Mouse (Mus musculus): ENCODE results near the gene Gm5426. TPM values are rescaled to one million over a fixed set of nuclear protein-coding genes. Genes with fewer than 3 reads are reported as not detected.

The Gm5426 gene
- polyA plus RNA-seq, 1 experiment from 2014 or later = not detected

DNA sequence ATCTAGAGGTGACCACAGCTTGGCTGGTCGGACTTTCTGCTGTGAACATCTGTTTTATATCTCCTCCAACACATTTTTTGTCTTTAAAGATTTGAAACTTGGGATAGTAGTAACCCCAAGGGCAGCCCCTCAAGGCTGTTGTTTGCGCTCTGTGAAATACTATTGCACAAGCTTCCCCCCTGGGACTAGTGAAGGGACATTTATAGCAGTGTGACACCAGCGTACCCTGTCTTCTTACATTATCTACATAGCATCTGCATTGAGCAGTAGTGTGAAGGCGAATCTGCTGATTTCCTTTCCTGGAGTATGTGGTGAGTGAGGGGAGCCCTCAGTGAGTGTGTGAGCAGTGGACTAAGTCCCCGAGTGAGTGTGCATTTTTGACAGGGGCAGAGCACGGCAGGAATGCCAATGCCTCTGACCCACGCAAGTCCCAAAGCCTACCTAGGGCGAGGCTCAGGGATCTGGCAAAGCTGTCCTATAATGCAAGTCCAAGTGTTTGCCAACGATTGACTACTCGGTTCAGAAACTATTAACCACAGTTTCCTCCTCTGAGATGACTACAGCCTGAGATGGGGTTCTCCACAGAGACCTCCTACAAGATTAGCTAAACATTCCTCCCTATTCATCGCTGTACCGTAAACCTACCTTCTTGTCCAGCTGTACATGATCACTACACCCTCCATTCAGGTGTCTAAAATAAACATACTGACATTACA, 14.2 kb downstream of the Gm5426 start:
- H3K9ac ChIP-seq (ENCODE audit: low read length) = no peak overlapping the region
- H3K27me3 ChIP-seq (replicated peaks; ENCODE audit: control insufficient read depth, insufficient read depth, low read length) = no peaks in the 10 kb centered on the region
- H3K4me1 ChIP-seq (replicated peaks; ENCODE audit: control insufficient read depth, insufficient read depth, low read length) = peaks cover 8% of the 10 kb centered on the region
- no peaks in the 10 kb centered on the region for H3K9me3 ChIP-seq (ENCODE audit: control insufficient read depth, low read length)
- DNase-seq (ENCODE audit: low spot score) (no peak), ATAC-seq (replicated peaks; ENCODE audit: low FRiP score, low TSS enrichment, low read depth) (no peak)
- H3K36me3 ChIP-seq (ENCODE audit: control insufficient read depth, insufficient read depth, low read length) = no peaks in the 10 kb centered on the region
- no peak overlapping the region for H3K27ac ChIP-seq (ENCODE audit: low read depth)
- WGBS = 80% methylated on average over 12 of the region's 12 CpGs
- no peak overlapping the region for H3K4me3 ChIP-seq (ENCODE audit: low read depth, low read length)
- no peak overlapping the region for H3K4me2 ChIP-seq (ENCODE audit: low read length)

DNA sequence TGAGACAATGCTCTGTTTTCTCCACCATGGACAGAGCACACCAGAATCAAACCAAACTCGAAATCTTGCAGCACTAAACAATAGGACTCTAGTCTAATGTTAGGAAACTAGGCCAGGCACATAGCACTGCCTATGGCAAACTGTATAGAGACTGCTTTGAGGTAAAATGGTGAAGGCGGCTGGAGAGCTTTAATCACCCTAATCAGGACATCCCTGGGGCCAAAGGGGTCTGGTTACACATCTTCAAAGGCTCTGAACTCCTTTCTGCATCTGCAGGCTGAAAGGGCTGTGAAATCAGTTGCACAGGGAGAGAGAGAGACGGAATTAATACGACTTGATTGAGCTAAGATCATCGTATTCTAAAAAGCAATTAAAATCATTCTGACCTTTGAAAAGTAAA, 16.9 kb downstream of the Gm5426 start:
- WGBS = 49% methylated on average over 5 of the region's 5 CpGs
- Histone ChIP-seq H3K9ac (ENCODE audit: low read length) (no peak overlapping the region), H3K9me3 (ENCODE audit: control insufficient read depth, low read length) (no peaks in the 10 kb centered on the region), H3K27me3 (replicated peaks; ENCODE audit: control insufficient read depth, insufficient read depth, low read length) (no peaks in the 10 kb centered on the region), H3K27ac (ENCODE audit: low read depth) (no peak overlapping the region), H3K36me3 (ENCODE audit: control insufficient read depth, insufficient read depth, low read length) (no peaks in the 10 kb centered on the region), H3K4me2 (ENCODE audit: low read length) (no peak overlapping the region), H3K4me1 (replicated peaks; ENCODE audit: control insufficient read depth, insufficient read depth, low read length) (peaks cover 4% of the 10 kb centered on the region), H3K4me3 (ENCODE audit: low read depth, low read length) (no peak overlapping the region)
- ATAC-seq (replicated peaks; ENCODE audit: low FRiP score, low TSS enrichment, low read depth) (no peak), DNase-seq (ENCODE audit: low spot score) (no peak)

DNA sequence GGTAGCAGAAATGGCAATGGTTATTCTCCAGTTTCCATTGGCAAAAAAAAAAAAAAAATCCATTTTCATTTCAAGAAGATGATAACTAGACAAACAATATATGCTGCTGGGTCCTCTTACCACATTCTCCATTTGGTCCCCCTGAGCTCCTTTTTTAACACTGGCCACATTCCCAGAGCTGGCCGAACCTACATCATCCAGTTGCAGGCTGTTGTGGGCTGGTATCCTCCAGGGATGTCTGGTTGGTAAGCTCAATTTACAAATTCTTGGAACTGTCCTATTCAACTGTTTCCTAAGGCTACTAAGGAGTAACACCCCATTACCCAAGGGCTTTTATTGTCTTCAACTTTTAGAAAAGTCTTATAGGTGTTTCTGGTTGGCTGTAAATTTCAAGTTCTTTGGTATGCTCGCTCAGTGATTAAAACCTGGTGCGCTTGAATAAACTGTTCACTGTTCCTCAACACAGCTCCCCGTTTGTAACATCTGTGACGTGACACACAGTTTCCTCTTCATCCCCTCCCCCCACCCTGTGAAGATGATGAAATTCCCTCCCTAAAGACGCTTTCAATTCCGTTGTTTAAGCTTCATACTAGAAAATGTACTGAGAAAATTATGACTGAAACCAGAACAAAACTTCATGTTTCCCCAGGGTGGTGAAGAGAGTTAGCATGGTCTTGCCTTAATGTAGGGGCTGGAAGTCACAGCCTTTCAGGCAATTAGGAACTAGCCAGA, 26.7 kb downstream of the Gm5426 start:
- no peaks in the 10 kb centered on the region for H3K36me3 ChIP-seq (ENCODE audit: control insufficient read depth, insufficient read depth, low read length)
- no peaks in the 10 kb centered on the region for H3K9me3 ChIP-seq (ENCODE audit: control insufficient read depth, low read length)
- no peaks in the 10 kb centered on the region for H3K4me1 ChIP-seq (replicated peaks; ENCODE audit: control insufficient read depth, insufficient read depth, low read length)
- no peaks in the 10 kb centered on the region for H3K27me3 ChIP-seq (replicated peaks; ENCODE audit: control insufficient read depth, insufficient read depth, low read length)
- no peak overlapping the region for H3K27ac ChIP-seq (ENCODE audit: low read depth)
- no peak overlapping the region for H3K4me2 ChIP-seq (ENCODE audit: low read length)
- WGBS = 67% methylated on average over 7 of the region's 7 CpGs
- H3K4me3 ChIP-seq (ENCODE audit: low read depth, low read length) = no peak overlapping the region
- H3K9ac ChIP-seq (ENCODE audit: low read length) = no peak overlapping the region
- ATAC-seq (replicated peaks; ENCODE audit: low FRiP score, low TSS enrichment, low read depth) (no peak), DNase-seq (ENCODE audit: low spot score) (no peak)

DNA sequence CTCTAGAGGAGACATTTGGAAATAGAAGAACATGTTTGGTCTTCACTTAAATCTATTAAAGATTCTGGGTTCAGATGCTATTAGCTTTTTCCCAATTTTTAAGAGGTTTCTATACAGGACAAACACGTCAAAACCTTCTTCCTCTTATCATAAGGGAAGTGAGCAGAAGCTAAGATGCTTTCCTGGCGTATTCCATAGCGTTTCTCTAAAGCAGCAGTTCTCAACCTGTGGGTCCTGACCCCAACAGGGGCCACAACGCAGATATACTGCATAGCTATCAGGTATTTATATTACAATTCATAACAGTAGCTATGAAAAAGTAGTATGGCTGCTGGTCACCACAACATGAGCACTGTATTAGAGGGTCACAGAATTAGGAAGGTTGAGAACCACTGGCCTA, 27.4 kb downstream of the Gm5426 start:
- ATAC-seq (replicated peaks; ENCODE audit: low FRiP score, low TSS enrichment, low read depth) = no peak
- Histone ChIP-seq H3K9ac (ENCODE audit: low read length) (no peak overlapping the region), H3K9me3 (ENCODE audit: control insufficient read depth, low read length) (no peaks in the 10 kb centered on the region), H3K36me3 (ENCODE audit: control insufficient read depth, insufficient read depth, low read length) (no peaks in the 10 kb centered on the region), H3K4me3 (ENCODE audit: low read depth, low read length) (no peak overlapping the region), H3K4me2 (ENCODE audit: low read length) (no peak overlapping the region), H3K27me3 (replicated peaks; ENCODE audit: control insufficient read depth, insufficient read depth, low read length) (no peaks in the 10 kb centered on the region), H3K4me1 (replicated peaks; ENCODE audit: control insufficient read depth, insufficient read depth, low read length) (no peaks in the 10 kb centered on the region), H3K27ac (ENCODE audit: low read depth) (no peak overlapping the region)
- DNase-seq (ENCODE audit: low spot score) = no peak
- WGBS = 83% methylated on average over 4 of the region's 4 CpGs

DNA sequence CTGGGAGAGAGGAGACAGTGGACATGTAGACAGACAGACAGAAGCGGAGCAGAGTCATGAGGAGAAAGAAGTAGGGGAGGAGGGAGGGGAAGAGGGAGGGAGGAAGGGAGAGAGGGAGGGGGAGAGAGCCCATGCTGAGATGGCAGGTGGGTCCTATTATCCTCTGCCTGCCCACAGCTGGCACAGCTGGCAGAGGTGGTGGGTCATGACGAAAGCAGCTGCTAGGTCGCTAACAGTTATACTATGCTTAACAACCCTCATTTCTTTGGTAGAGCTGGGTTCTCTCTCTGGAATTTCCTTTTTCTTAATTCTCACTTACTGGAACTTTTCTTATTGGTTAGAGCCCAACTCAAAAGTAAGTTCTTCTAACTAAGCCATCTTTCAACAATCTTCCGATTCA, 28.9 kb downstream of the Gm5426 start:
- no peaks in the 10 kb centered on the region for H3K36me3 ChIP-seq (ENCODE audit: control insufficient read depth, insufficient read depth, low read length)
- H3K9me3 ChIP-seq (ENCODE audit: control insufficient read depth, low read length) = no peaks in the 10 kb centered on the region
- no peaks in the 10 kb centered on the region for H3K27me3 ChIP-seq (replicated peaks; ENCODE audit: control insufficient read depth, insufficient read depth, low read length)
- H3K27ac ChIP-seq (ENCODE audit: low read depth) = no peak overlapping the region
- WGBS = 88% methylated on average over 4 of the region's 4 CpGs
- DNase-seq (ENCODE audit: low spot score) (no peak), ATAC-seq (replicated peaks; ENCODE audit: low FRiP score, low TSS enrichment, low read depth) (no peak)
- H3K4me1 ChIP-seq (replicated peaks; ENCODE audit: control insufficient read depth, insufficient read depth, low read length) = no peaks in the 10 kb centered on the region
- H3K4me2 ChIP-seq (ENCODE audit: low read length) = no peak overlapping the region
- H3K9ac ChIP-seq (ENCODE audit: low read length) = no peak overlapping the region
- no peak overlapping the region for H3K4me3 ChIP-seq (ENCODE audit: low read depth, low read length)

DNA sequence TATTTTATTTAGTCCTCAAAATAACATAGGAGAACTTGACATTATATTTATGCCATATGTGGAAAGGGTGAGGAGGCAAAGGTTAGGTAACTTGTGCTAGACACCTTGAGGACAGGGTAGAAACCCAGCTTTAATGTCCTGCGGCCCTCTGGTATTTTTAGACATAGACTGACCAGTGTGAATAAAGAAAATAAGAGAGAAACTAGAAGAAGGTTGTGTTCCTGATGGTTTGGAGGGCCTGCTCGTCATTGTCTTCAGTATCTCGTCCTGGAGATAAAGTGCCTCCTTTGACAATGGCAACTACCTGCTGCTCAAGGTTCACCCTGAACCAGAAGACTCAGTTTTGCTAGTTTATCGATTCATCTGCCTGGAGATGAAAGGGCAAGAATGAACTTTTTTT, 32.6 kb downstream of the Gm5426 start:
- no peak overlapping the region for H3K27ac ChIP-seq (ENCODE audit: low read depth)
- H3K9ac ChIP-seq (ENCODE audit: low read length) = no peak overlapping the region
- H3K27me3 ChIP-seq (replicated peaks; ENCODE audit: control insufficient read depth, insufficient read depth, low read length) = no peaks in the 10 kb centered on the region
- no peak for ATAC-seq (replicated peaks; ENCODE audit: low FRiP score, low TSS enrichment, low read depth)
- 82% methylated on average over 4 of the region's 4 CpGs for WGBS
- H3K36me3 ChIP-seq (ENCODE audit: control insufficient read depth, insufficient read depth, low read length) = no peaks in the 10 kb centered on the region
- DNase-seq (ENCODE audit: low spot score) = no peak
- no peak overlapping the region for H3K4me3 ChIP-seq (ENCODE audit: low read depth, low read length)
- H3K4me1 ChIP-seq (replicated peaks; ENCODE audit: control insufficient read depth, insufficient read depth, low read length) = no peaks in the 10 kb centered on the region
- no peaks in the 10 kb centered on the region for H3K9me3 ChIP-seq (ENCODE audit: control insufficient read depth, low read length)
- H3K4me2 ChIP-seq (ENCODE audit: low read length) = no peak overlapping the region

DNA sequence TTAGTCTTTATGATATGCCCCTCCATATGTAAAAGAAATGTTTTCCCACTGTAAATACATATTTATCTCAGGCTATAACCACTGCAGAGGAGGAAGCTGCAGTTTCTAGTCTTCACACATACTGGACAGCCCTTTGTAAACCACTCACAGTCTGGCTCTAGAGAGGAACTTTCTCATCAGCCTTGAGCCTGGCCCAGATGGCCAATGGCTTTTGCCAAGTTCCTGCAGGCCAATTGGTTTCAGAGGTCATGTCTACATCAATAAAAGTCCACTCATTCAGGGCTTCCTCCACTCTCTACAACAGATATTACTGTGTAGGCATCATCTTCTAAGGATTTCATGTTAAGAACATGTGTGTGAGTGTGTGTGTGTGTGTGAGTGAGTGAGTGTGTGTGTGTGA, 35.1 kb downstream of the Gm5426 start:
- no peak overlapping the region for H3K4me2 ChIP-seq (ENCODE audit: low read length)
- ATAC-seq (replicated peaks; ENCODE audit: low FRiP score, low TSS enrichment, low read depth) = no peak
- DNase-seq (ENCODE audit: low spot score) = no peak
- H3K4me3 ChIP-seq (ENCODE audit: low read depth, low read length) = no peak overlapping the region
- no peaks in the 10 kb centered on the region for H3K4me1 ChIP-seq (replicated peaks; ENCODE audit: control insufficient read depth, insufficient read depth, low read length)
- no peaks in the 10 kb centered on the region for H3K9me3 ChIP-seq (ENCODE audit: control insufficient read depth, low read length)
- no peaks in the 10 kb centered on the region for H3K27me3 ChIP-seq (replicated peaks; ENCODE audit: control insufficient read depth, insufficient read depth, low read length)
- no peak overlapping the region for H3K9ac ChIP-seq (ENCODE audit: low read length)
- no peaks in the 10 kb centered on the region for H3K36me3 ChIP-seq (ENCODE audit: control insufficient read depth, insufficient read depth, low read length)
- no peak overlapping the region for H3K27ac ChIP-seq (ENCODE audit: low read depth)

DNA sequence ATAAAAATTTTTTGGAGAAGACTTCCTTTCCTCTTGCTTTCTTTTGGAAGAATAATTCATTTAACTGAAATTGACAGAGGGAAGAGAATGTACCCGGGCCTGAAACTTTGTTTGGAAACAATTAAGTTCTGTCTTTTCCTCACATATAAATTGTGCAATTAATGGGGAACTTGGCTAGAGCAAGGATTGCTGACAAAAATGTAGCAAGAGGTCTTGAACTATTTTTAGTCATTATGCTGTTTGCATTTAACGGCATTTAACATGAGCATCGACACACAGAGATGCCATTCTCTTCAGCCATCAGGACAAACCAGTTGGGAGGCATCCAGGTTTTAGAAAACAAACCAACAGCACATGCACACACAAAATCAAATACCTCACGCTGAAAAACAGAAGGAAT, 36.6 kb downstream of the Gm5426 start:
- H3K27ac ChIP-seq (ENCODE audit: low read depth) = no peak overlapping the region
- no peak overlapping the region for H3K4me2 ChIP-seq (ENCODE audit: low read length)
- no peaks in the 10 kb centered on the region for H3K9me3 ChIP-seq (ENCODE audit: control insufficient read depth, low read length)
- H3K36me3 ChIP-seq (ENCODE audit: control insufficient read depth, insufficient read depth, low read length) = no peaks in the 10 kb centered on the region
- no peak for ATAC-seq (replicated peaks; ENCODE audit: low FRiP score, low TSS enrichment, low read depth)
- 76% methylated on average over 4 of the region's 4 CpGs for WGBS
- H3K9ac ChIP-seq (ENCODE audit: low read length) = no peak overlapping the region
- no peak for DNase-seq (ENCODE audit: low spot score)
- H3K4me3 ChIP-seq (ENCODE audit: low read depth, low read length) = no peak overlapping the region
- no peaks in the 10 kb centered on the region for H3K27me3 ChIP-seq (replicated peaks; ENCODE audit: control insufficient read depth, insufficient read depth, low read length)
- no peaks in the 10 kb centered on the region for H3K4me1 ChIP-seq (replicated peaks; ENCODE audit: control insufficient read depth, insufficient read depth, low read length)

DNA sequence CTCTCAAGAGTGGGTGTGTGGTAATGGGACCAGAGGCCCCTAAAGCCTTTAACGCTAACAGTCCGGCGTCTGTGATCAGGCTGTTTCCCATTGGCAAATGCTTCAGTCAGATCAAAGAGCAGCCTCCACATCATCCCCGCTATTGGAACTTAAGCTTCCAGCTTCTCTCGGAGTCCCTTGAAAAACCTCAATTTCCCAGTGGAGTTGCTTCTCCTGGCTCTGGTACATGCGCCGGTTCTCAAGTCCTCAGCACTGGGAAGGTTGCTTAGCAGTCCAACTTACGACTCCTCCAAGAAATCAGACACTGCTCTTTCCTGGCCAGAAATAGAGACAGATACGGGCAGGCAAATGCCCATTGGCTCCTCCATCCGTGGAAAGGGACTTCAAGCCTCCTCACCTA, 37.4 kb downstream of the Gm5426 start:
- H3K27ac ChIP-seq (ENCODE audit: low read depth) = no peak overlapping the region
- no peaks in the 10 kb centered on the region for H3K27me3 ChIP-seq (replicated peaks; ENCODE audit: control insufficient read depth, insufficient read depth, low read length)
- no peak for DNase-seq (ENCODE audit: low spot score)

More for the DNA sequence above, 37.4 kb downstream of the Gm5426 start:
- H3K9ac ChIP-seq (ENCODE audit: low read length) = no peak overlapping the region
- no peaks in the 10 kb centered on the region for H3K9me3 ChIP-seq (ENCODE audit: control insufficient read depth, low read length)
- H3K4me1 ChIP-seq (replicated peaks; ENCODE audit: control insufficient read depth, insufficient read depth, low read length) = no peaks in the 10 kb centered on the region
- no peak overlapping the region for H3K4me2 ChIP-seq (ENCODE audit: low read length)
- no peak overlapping the region for H3K4me3 ChIP-seq (ENCODE audit: low read depth, low read length)
- H3K36me3 ChIP-seq (ENCODE audit: control insufficient read depth, insufficient read depth, low read length) = no peaks in the 10 kb centered on the region
- ATAC-seq (replicated peaks; ENCODE audit: low FRiP score, low TSS enrichment, low read depth) = no peak
- WGBS = 77% methylated on average over 10 of the region's 10 CpGs

Measured in intestine, embryonic 14.5 days (tissue).